Mouse (Mus musculus) lung, postnatal 0 days (tissue): ENCODE measurements around the gene Klhl1. TPM values are rescaled to one million over a fixed set of nuclear protein-coding genes. Genes with fewer than 3 reads are reported as not detected.
"Not testable (repeated sequence)": the region's sequence is repeated elsewhere in the genome, so short reads cannot be mapped to it uniquely, and the experiment has no call there.

ENCODE experiments used
- ATAC-seq: fragments of 200-750 bp; cut with Nextera tagmentation; 2 replicates; pipeline ENCODE4 v1.8.0; 2017; ENCODE audit warnings: moderate library complexity
- DNase-seq: peaks from one replicate; pipeline ENCODE4 v3.0.0-alpha.2; 2016; ENCODE audit warnings: low spot score
- H3K27ac ChIP-seq: fragments of 300-500 bp; sonication (generic); 2 replicates; pipeline ENCODE4 v1.5.1; 2014; ENCODE audit warnings: antibody characterized with exemption, mild to moderate bottlenecking, low read length, mixed read lengths
- H3K27me3 ChIP-seq: fragments of 300-500 bp; sonication (generic); replicated peaks from 2 replicates; pipeline ENCODE4 v1.6.1; 2014; ENCODE audit warnings: low read length, mixed read lengths; ENCODE audit not compliant: insufficient read depth
- H3K36me3 ChIP-seq: fragments of 300-500 bp; sonication (generic); 2 replicates; pipeline ENCODE4 v1.6.1; 2014; ENCODE audit warnings: low read length, mixed read lengths; ENCODE audit not compliant: insufficient read depth
- H3K4me1 ChIP-seq: fragments of 300-500 bp; sonication (generic); 2 replicates; pipeline ENCODE4 v1.6.1; 2014; ENCODE audit warnings: antibody characterized with exemption, low read depth, low read length, mixed read lengths; ENCODE audit not compliant: insufficient read depth
- H3K4me2 ChIP-seq: fragments of 300-500 bp; sonication (generic); replicated peaks from 2 replicates; pipeline ENCODE4 v1.6.1; 2014; ENCODE audit warnings: low read depth, mild to moderate bottlenecking, low read length, moderate library complexity, mixed read lengths
- H3K4me3 ChIP-seq: fragments of 300-500 bp; sonication (generic); 2 replicates; pipeline ENCODE4 v1.5.1; 2014; ENCODE audit warnings: low read depth, low read length
- H3K9ac ChIP-seq: fragments of 300-500 bp; sonication (generic); replicated peaks from 2 replicates; pipeline ENCODE4 v1.6.1; 2014; ENCODE audit warnings: low read depth, mild to moderate bottlenecking
- H3K9me3 ChIP-seq: fragments of 300-500 bp; sonication (generic); 2 replicates; pipeline ENCODE4 v1.6.1; 2016; ENCODE audit warnings: low read length, mixed read lengths
- CTCF ChIP-seq: IDR thresholded peaks from 2 replicates; pipeline ENCODE4 v1.5.1; 2016; ENCODE audit warnings: antibody characterized with exemption, mild to moderate bottlenecking
- EP300 ChIP-seq: IDR thresholded peaks from 2 replicates; pipeline ENCODE4 v1.6.1; 2016; ENCODE audit warnings: antibody characterized with exemption, mild to moderate bottlenecking, control low read depth
- WGBS: fragments of 180-500 bp; shearing (Covaris S2); extraction: QIAGEN DNeasy Blood & Tissue Kit; methylation state at CpG from one replicate; pipeline ENCODE4 v1.1.7; 2014; 5-methylcytosine and 5-hydroxymethylcytosine counted together
- polyA plus RNA-seq: library from polyadenylated mRNA; unstranded; fragments of >200 nt; fragmentation: Nextera tagmentation; extraction: Ambion mirVana; gene quantifications from 2 replicates; pipeline ENCODE4 v1.2.1, GENCODE M21; 2015

Klhl1 gene
- polyA plus RNA-seq, 1 experiment from 2014 or later, result not detected

GRCm38 (mm10) chr14:96217805-96218441 lies 301.0 kb downstream of the Klhl1 start:
- DNase-seq (no peak), ATAC-seq (no peak)
- Histone ChIP-seq H3K9me3 (no peaks in the 10 kb centered on the region), H3K27ac (no peak overlapping the region), H3K4me1 (no peaks in the 10 kb centered on the region), H3K4me2 (no peak overlapping the region), H3K36me3 (no peaks in the 10 kb centered on the region), H3K9ac (no peak overlapping the region), H3K4me3 (no peak overlapping the region), H3K27me3 (no peaks in the 10 kb centered on the region)
- 66% methylated on average over 6 of the region's 6 CpGs for WGBS
- TF ChIP-seq EP300, result no peak
- no peak for TF ChIP-seq CTCF

DNA sequence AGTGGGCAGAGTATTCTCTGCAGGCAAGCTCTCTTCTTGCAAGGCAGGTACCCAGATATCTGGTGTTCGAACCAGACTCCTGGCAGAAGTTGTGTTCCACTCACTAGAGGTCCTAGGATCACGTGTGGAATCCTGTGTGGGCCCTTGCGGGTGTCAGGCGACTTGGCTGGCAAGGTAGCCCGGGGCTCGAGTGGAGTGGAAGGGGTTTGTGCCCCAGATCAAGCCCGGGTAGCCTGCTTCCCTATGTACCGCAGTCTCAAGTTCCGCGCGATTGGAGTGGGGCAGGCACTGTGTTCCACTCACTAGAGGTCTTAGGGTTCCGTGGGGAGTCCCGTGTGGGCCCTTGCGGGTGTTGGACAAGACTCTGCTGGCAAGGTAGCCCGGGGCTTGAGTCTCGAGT lies 324.1 kb downstream of the Klhl1 start:
- not testable (repeated sequence) for H3K4me3 ChIP-seq, ATAC-seq, H3K4me1 ChIP-seq, H3K36me3 ChIP-seq, H3K27me3 ChIP-seq, H3K9ac ChIP-seq, H3K27ac ChIP-seq, H3K4me2 ChIP-seq, DNase-seq, H3K9me3 ChIP-seq
- WGBS, result 83% methylated on average over 14 of the region's 16 CpGs

DNA sequence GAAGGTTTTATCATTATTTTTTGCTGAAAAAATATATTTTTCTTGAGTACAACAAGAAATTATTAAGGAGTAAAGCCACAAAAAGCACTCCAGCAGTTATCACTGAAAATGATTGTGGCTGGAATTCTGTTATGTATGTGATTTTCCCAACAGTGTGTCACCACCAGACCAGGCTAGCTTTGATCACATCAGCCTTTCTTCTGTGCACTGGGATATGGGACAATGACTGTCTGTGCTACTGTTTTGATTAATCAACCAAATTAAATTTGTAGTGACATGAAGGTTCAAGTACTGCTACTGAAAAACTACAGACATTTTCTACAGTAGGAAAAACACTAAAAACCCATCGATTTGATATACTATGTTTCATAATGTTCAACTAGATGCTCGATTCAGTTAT lies 344.4 kb downstream of the Klhl1 start:
- WGBS, result 71% methylated on average over 2 of the region's 2 CpGs
- DNase-seq, result no peak

DNA sequence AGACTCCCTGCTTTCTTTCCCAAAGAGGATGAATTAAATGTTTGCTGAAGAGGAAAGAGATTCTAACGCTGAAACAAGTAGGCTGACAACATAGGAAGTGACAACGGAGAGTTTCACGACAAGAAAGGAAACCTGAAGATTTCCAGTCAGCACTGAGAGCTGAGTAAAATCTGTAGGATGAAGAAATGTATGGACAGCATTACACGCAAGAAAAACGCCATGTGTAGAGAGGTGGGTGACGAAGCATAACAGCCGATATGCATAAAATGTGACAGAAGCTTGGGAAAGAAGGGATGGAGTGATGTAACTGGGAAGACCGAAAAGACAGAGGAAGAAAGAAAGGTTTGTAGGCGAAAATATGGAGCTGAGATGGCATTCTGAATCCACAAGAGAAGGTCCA lies 375.8 kb downstream of the Klhl1 start:
- Histone ChIP-seq H3K9ac (no peak overlapping the region), H3K9me3 (no peaks in the 10 kb centered on the region), H3K27ac (no peak overlapping the region), H3K27me3 (no peaks in the 10 kb centered on the region), H3K4me2 (no peak overlapping the region), H3K36me3 (no peaks in the 10 kb centered on the region), H3K4me1 (no peaks in the 10 kb centered on the region), H3K4me3 (no peak overlapping the region)
- TF ChIP-seq EP300 (no peak), CTCF (no peak)
- 71% methylated on average over 9 of the region's 9 CpGs for WGBS
- DNase-seq, result no peak
- ATAC-seq, result no peak

More for the DNA sequence above, 344.4 kb downstream of the Klhl1 start:
- Histone ChIP-seq H3K9me3 (no peaks in the 10 kb centered on the region), H3K4me1 (no peaks in the 10 kb centered on the region), H3K4me2 (no peak overlapping the region), H3K9ac (no peak overlapping the region), H3K36me3 (no peaks in the 10 kb centered on the region), H3K27me3 (no peaks in the 10 kb centered on the region), H3K4me3 (no peak overlapping the region), H3K27ac (no peak overlapping the region)
- TF ChIP-seq EP300, result no peak
- TF ChIP-seq CTCF, result no peak
- no peak for ATAC-seq

- no peak overlapping the region for H3K27ac ChIP-seq
- H3K27me3 ChIP-seq, result no peaks in the 10 kb centered on the region
- DNase-seq, result no peak
- no peaks in the 10 kb centered on the region for H3K9me3 ChIP-seq
- no peak overlapping the region for H3K4me3 ChIP-seq
- TF ChIP-seq CTCF (no peak), EP300 (no peak)
- no peak overlapping the region for H3K9ac ChIP-seq
- no peak for ATAC-seq
- H3K4me1 ChIP-seq, result no peaks in the 10 kb centered on the region
- H3K36me3 ChIP-seq, result no peaks in the 10 kb centered on the region
- 84% methylated on average over 2 of the region's 2 CpGs for WGBS
- no peak overlapping the region for H3K4me2 ChIP-seq
Observed at GRCm38 (mm10) chr14:96140246-96140645, 378.7 kb downstream of the Klhl1 start.

- H3K4me3 ChIP-seq, result no peak overlapping the region
- H3K9me3 ChIP-seq, result no peaks in the 10 kb centered on the region
- no peak overlapping the region for H3K9ac ChIP-seq
- 67% methylated on average over 7 of the region's 7 CpGs for WGBS
- DNase-seq (no peak), ATAC-seq (no peak)
- H3K27me3 ChIP-seq, result no peaks in the 10 kb centered on the region
- no peaks in the 10 kb centered on the region for H3K36me3 ChIP-seq
- H3K27ac ChIP-seq, result no peak overlapping the region
- TF ChIP-seq CTCF, result no peak
- no peak for TF ChIP-seq EP300
- no peaks in the 10 kb centered on the region for H3K4me1 ChIP-seq
- H3K4me2 ChIP-seq, result no peak overlapping the region
Observed at GRCm38 (mm10) chr14:96107396-96107795, 411.5 kb downstream of the Klhl1 start.

- no peak overlapping the region for H3K4me2 ChIP-seq
- no peaks in the 10 kb centered on the region for H3K36me3 ChIP-seq
- ATAC-seq (no peak), DNase-seq (no peak)
- H3K4me3 ChIP-seq, result no peak overlapping the region
- WGBS, result 36% methylated on average over 6 of the region's 6 CpGs
- no peak overlapping the region for H3K27ac ChIP-seq
- H3K27me3 ChIP-seq, result no peaks in the 10 kb centered on the region
- TF ChIP-seq CTCF (no peak), EP300 (no peak)
- no peak overlapping the region for H3K9ac ChIP-seq
- H3K9me3 ChIP-seq, result no peaks in the 10 kb centered on the region
- H3K4me1 ChIP-seq, result no peaks in the 10 kb centered on the region
Observed at GRCm38 (mm10) chr14:96081681-96082207, 437.2 kb downstream of the Klhl1 start.
